Mouse (Mus musculus): Measurements from ENCODE around the gene Scmh1. TPM values are rescaled to one million over a fixed set of nuclear protein-coding genes. Genes with fewer than 3 reads are reported as not detected.

Gene Scmh1
- polyA plus RNA-seq, 1 experiment from 2014 or later = 31.0 TPM

DNA sequence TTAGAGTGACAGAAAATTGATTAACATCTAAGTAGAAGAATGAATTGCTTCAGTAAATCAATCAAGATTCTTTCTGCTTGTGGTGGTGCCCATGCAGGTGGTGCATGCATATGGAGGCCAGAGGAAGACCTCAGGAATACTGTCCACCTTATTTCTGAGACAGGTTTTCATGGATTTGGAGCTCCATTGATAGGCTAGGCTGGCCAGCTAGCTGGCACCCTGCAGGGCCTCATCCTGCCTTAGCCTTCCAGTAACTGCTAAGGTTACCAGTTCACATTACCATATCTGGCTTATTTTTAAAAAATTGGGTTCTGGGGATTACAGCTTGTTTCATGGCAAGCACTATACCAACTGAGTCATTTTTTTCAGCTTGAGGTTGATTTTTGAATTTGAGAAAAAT is 15.1 kb downstream of the Scmh1 start:
- Histone ChIP-seq H3K36me3 (replicated peaks) (no peaks in the 10 kb centered on the region), H3K4me3 (no peak overlapping the region), H3K4me1 (peaks cover 8% of the 10 kb centered on the region; the same call in 1 of the 2 replicates), H3K27ac (no peak overlapping the region), H3K9me3 (no peaks in the 10 kb centered on the region), H3K27me3 (ENCODE audit: poor library complexity, severe bottlenecking) (no peaks in the 10 kb centered on the region)
- no peak for DNase-seq (ENCODE audit: extremely low spot score, low spot score)

DNA sequence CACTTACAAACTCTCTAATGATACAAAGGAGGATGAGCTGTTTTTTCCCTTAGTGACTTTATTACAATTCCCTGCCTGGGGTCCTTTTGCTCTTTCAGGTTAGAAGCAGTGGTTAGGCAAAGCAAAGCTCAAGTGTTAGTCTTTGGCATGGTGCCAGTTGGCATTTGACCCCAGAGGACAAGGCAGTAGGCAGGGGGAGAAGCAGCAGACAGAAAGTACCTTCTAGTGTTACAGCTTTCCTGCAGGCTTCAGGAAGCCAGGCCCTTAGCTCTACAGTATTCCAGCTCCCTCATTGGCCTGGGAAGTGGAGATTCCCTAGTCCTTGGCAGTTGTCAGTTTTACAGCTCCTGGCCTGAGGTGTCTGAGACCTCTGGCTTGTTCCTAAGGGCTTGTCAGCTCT is 15.6 kb downstream of the Scmh1 start:
- Histone ChIP-seq H3K4me3 (no peak overlapping the region), H3K27me3 (ENCODE audit: poor library complexity, severe bottlenecking) (no peaks in the 10 kb centered on the region), H3K4me1 (peaks cover 8% of the 10 kb centered on the region; the same call in 1 of the 2 replicates), H3K27ac (no peak overlapping the region), H3K36me3 (replicated peaks) (no peaks in the 10 kb centered on the region), H3K9me3 (no peaks in the 10 kb centered on the region)
- DNase-seq (ENCODE audit: extremely low spot score, low spot score) = no peak

DNA sequence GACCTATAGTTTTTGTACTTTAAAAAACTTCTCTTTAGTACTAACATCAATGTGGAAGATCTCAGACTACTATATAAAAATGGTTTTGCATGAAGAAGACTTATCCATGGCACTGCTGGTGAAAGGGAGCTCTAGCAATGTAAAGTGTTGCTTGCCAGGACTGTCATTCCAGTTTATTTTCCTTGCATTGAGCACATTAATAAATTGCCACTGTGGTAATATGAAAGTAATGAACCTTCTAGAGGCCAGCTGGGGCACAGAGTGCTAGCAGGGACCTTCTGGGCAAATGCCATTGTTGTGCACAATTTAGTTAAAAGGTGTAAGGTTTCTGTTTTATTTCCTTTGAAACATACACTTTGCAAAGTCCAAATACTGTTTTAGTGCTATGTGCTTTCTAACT is 25.5 kb downstream of the Scmh1 start:
- H3K27ac ChIP-seq = no peak overlapping the region
- H3K4me3 ChIP-seq = no peak overlapping the region
- H3K36me3 ChIP-seq (replicated peaks) = no peaks in the 10 kb centered on the region
- no peaks in the 10 kb centered on the region for H3K9me3 ChIP-seq
- H3K4me1 ChIP-seq = peaks cover 7% of the 10 kb centered on the region
- no peaks in the 10 kb centered on the region for H3K27me3 ChIP-seq (ENCODE audit: poor library complexity, severe bottlenecking)
- DNase-seq (ENCODE audit: extremely low spot score, low spot score) = no peak

DNA sequence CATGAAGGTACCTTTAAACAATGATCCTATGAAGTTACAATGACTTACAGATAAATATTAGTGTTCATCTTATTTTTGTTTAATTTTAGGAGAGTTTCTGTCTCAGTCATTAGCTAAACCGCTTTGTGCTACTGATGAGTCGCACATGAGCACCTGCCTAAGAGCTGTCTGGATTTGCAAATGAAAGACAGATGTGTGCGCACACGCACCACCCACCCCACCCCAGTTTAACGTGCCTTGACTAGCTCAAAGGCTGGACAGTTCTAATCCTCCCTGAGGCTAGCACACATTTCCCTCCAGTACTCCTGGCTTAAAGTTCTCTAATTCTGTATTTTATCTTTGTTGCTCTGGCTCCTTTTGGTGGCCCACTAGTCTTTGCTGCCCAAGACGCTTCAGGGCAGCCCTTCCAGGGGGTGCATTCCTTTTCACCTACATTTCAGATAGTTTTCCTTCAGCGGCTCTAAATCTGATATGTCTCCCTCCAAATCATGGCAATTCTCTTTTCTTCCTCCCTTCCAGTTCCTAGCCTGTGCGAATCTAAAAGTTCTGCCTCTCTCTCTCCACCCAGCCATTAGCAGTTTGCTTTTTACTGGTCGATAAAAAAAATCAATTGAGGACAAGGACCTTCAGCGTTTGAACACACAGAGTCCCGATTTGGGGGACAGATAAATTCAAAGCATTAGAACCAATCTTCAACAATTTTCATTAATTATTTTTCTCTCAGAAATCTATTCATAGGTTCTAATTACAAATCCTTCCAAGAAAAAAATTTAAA is 27.7 kb downstream of the Scmh1 start:
- no peaks in the 10 kb centered on the region for H3K36me3 ChIP-seq (replicated peaks)
- DNase-seq (ENCODE audit: extremely low spot score, low spot score) = no peak
- no peaks in the 10 kb centered on the region for H3K9me3 ChIP-seq
- no peaks in the 10 kb centered on the region for H3K27me3 ChIP-seq (ENCODE audit: poor library complexity, severe bottlenecking)
- 71% methylated on average over 11 of the region's 11 CpGs for WGBS
- no peak overlapping the region for H3K4me3 ChIP-seq
- H3K4me1 ChIP-seq = peaks cover 7% of the 10 kb centered on the region
- no peak overlapping the region for H3K27ac ChIP-seq

DNA sequence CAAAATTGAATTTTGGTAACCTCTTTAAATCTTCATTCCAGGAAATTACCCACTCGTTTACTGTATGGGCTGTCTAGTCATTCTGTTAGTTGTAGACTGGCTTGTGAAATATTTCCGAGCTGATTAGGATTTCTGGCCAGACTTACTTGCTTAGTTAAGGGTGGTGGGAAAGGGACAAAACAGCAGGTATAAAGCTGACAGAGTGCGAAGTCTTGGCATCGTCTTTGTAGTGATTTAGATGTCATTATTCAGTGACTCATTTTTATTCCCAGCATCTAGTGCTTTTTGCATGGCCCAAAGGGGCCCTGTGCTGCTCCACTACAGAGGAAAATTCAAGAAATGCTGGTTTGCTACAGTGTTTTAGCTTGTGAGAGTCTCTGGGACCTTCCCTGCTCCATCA is 56.7 kb downstream of the Scmh1 start:
- no peaks in the 10 kb centered on the region for H3K27me3 ChIP-seq (ENCODE audit: poor library complexity, severe bottlenecking)
- H3K4me1 ChIP-seq = peaks cover 2% of the 10 kb centered on the region; the same call in 1 of the 2 replicates
- DNase-seq (ENCODE audit: extremely low spot score, low spot score) = no peak
- H3K27ac ChIP-seq = no peak overlapping the region
- no peak overlapping the region for H3K4me3 ChIP-seq
- H3K36me3 ChIP-seq (replicated peaks) = no peaks in the 10 kb centered on the region
- WGBS = 88% methylated on average over 4 of the region's 4 CpGs
- no peaks in the 10 kb centered on the region for H3K9me3 ChIP-seq

DNA sequence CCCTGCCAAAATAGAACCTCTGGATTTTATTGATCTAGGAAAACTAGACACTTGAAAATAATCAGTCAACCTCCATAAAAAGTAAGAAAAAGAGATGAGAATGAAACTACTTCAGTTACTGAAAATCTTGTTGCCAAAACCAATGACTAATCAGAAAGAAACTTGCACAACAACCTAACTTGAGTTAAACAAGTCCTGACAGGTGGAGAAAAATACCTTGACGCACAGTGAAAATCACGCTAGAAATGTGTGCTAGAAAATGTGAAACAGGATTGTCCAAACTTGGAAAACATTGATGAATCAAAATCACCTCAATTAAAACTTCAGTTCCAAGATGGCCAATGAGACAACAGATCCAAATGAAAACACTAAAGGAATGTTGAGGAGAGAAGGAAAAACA is 67.9 kb downstream of the Scmh1 start:
- no peak for DNase-seq (ENCODE audit: extremely low spot score, low spot score)
- Histone ChIP-seq H3K36me3 (replicated peaks) (peaks cover 41% of the 10 kb centered on the region), H3K9me3 (no peaks in the 10 kb centered on the region), H3K4me1 (no peaks in the 10 kb centered on the region), H3K27ac (no peak overlapping the region), H3K4me3 (no peak overlapping the region), H3K27me3 (ENCODE audit: poor library complexity, severe bottlenecking) (no peaks in the 10 kb centered on the region)
- 96% methylated on average over 2 of the region's 2 CpGs for WGBS

DNA sequence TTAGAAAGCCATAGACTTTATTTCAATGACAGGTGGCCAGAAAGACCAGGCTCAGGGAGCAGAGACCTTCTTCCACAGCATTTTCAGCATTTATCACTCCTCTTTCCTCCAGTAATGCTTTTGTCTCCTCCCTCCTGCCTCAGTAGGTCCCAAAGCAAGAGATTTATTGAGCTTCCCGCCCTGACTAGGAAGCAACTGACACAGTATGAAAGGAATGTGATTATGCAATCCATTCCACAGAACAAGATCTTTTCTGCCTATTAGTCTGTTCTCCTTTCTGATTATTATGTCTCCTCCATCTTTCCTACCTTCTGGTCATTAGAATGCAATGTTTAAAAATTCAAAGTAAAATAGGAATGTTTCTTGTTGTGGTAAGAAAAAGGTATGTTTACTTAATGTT is 82.6 kb downstream of the Scmh1 start:
- WGBS = 63% methylated on average over 1 of the region's 1 CpGs
- no peaks in the 10 kb centered on the region for H3K27me3 ChIP-seq (ENCODE audit: poor library complexity, severe bottlenecking)
- DNase-seq (ENCODE audit: extremely low spot score, low spot score) = no peak
- no peak overlapping the region for H3K4me3 ChIP-seq
- no peaks in the 10 kb centered on the region for H3K4me1 ChIP-seq
- H3K27ac ChIP-seq = no peak overlapping the region
- H3K36me3 ChIP-seq (replicated peaks) = peaks cover 27% of the 10 kb centered on the region
- H3K9me3 ChIP-seq = no peaks in the 10 kb centered on the region

DNA sequence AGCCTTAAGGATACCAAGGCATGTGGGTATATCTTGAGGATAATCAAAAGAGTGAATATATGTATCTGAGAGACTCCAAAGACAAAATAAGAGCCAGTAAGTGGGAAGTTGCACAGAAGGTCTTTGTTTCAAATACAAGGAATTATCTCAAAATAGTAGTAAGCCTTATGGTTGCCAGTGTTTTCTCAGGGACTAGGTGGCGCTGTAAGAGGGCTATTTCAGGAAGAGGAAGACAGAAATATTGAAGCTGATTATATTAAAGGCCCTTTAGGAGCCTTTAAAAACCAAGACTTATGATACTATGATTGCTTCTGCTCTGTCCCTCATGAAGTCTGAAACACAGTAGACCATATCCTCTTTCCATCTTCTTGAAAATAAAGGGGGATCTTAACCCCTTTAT is 101.9 kb downstream of the Scmh1 start:
- Histone ChIP-seq H3K27ac (no peak overlapping the region), H3K9me3 (peaks cover 5% of the 10 kb centered on the region; the same call in 1 of the 2 replicates), H3K4me3 (no peak overlapping the region), H3K27me3 (ENCODE audit: poor library complexity, severe bottlenecking) (no peaks in the 10 kb centered on the region), H3K36me3 (replicated peaks) (peaks cover 59% of the 10 kb centered on the region), H3K4me1 (no peaks in the 10 kb centered on the region)
- no peak for DNase-seq (ENCODE audit: extremely low spot score, low spot score)
- whole genome bisulfite sequencing = 92% methylated on average over 1 of the region's 1 CpGs

DNA sequence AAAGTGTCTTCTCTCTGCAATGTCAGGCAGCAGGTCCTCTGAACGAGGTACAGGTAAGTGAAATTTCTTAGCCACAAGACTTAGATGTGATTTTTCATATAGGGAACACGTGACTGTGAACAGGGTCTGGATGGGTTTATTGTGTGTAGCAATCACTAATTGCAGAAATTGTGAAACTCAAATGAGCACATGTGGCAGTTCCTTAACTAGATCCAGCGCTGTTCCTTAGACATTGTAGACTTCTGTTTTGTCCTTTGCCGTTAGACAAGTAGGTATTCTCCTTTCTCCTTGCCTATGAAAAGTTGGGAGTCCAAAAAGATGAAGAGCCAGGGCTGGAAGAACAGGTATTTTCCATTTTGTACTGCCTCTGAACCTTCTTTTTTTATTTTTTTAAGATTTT is 106.1 kb downstream of the Scmh1 start:
- Histone ChIP-seq H3K4me1 (no peaks in the 10 kb centered on the region), H3K4me3 (no peak overlapping the region), H3K9me3 (peaks cover 5% of the 10 kb centered on the region; the same call in 1 of the 2 replicates), H3K36me3 (replicated peaks) (peaks cover 60% of the 10 kb centered on the region), H3K27me3 (ENCODE audit: poor library complexity, severe bottlenecking) (no peaks in the 10 kb centered on the region), H3K27ac (no peak overlapping the region)
- WGBS = 91% methylated on average over 4 of the region's 4 CpGs
- DNase-seq (ENCODE audit: extremely low spot score, low spot score) = no peak

DNA sequence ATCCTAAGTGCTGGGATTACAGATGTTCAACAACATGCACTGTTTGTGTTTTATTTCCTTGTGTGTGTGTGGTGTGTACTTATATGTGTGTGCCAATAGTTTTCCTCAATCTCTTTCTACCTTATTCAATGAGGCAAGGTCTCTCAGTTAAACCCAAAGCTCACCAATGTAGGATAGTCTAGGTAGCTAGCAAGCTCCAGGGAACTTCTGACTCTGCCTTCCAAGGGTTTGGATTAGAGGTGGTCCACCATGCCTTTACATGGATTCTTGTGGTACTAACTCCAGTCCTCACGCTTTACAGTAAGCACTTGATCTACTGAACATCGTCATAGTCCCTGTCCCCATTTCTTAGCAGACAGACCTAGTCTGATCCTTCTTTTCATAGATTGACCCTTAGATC is 109.3 kb downstream of the Scmh1 start:
- peaks cover 2% of the 10 kb centered on the region; the same call in 1 of the 2 replicates for H3K9me3 ChIP-seq
- no peaks in the 10 kb centered on the region for H3K27me3 ChIP-seq (ENCODE audit: poor library complexity, severe bottlenecking)
- no peaks in the 10 kb centered on the region for H3K4me1 ChIP-seq
- H3K4me3 ChIP-seq = no peak overlapping the region
- peaks cover 60% of the 10 kb centered on the region for H3K36me3 ChIP-seq (replicated peaks)
- no peak for DNase-seq (ENCODE audit: extremely low spot score, low spot score)
- no peak overlapping the region for H3K27ac ChIP-seq
- 93% methylated on average over 2 of the region's 2 CpGs for WGBS

DNA sequence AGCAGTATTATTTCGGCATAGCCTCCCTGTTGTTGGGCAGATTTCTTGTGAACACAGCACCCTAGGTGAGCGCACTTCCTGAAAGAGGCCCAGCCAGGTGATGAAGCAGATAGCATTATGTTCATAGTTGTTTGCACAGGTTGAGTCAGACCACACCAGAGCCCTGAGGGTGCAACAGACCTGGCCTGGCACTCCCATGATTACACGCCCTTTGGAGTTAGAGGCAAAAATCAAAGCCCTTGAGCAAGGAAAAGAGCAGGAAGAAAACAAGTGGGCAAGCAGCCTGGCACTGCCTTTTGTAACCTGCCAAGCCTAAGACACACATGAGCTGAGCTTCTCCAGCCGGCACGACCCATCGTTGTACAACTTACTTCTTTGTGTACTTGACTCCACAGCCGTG is 111.4 kb downstream of the Scmh1 start:
- no peak for DNase-seq (ENCODE audit: extremely low spot score, low spot score)
- WGBS = 92% methylated on average over 7 of the region's 7 CpGs
- Histone ChIP-seq H3K36me3 (replicated peaks) (peaks cover 59% of the 10 kb centered on the region), H3K4me3 (no peak overlapping the region), H3K27ac (no peak overlapping the region), H3K27me3 (ENCODE audit: poor library complexity, severe bottlenecking) (no peaks in the 10 kb centered on the region), H3K4me1 (no peaks in the 10 kb centered on the region), H3K9me3 (no peaks in the 10 kb centered on the region)

DNA sequence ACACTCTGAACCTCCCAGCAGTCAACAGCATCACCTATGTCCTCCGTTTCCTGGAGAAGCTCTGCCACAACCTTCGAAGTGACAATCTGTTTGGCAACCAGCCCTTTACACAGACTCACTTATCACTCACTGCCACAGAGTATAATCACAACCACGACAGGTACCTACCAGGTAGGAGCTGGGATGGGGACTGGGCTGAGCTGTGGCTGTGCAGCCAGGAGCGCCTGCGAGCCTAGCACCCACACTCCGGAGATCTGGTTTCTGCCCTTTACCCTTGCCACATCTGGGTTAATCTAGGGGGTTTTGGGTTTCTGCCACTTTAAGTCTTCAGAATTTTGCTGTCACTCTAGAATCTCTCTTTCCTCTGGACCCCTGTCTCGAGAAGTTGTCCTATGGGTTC is 111.8 kb downstream of the Scmh1 start:
- Histone ChIP-seq H3K9me3 (no peaks in the 10 kb centered on the region), H3K36me3 (replicated peaks) (peaks cover 61% of the 10 kb centered on the region), H3K27ac (no peak overlapping the region), H3K27me3 (ENCODE audit: poor library complexity, severe bottlenecking) (no peaks in the 10 kb centered on the region), H3K4me3 (no peak overlapping the region), H3K4me1 (no peaks in the 10 kb centered on the region)
- 93% methylated on average over 7 of the region's 7 CpGs for WGBS
- DNase-seq (ENCODE audit: extremely low spot score, low spot score) = no peak

DNA sequence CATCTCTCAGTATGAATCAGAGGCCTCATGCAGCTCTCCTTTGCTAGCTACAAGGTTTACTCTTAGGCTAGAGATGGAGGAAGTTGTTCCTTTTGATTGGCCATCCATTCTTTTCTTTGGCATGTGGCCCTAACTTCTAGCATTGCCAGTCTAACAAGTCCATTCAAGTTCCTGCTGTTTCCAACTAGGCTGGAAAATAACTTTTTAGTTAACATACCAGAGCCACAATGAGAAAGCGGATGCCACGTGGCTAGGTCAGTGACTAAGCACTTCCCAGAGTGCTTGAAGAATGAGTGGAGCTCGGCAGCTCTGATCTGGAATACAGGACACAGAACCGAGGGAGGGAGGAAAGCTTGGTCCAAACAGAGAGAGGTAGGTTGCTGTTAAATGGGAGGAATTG is 112.3 kb downstream of the Scmh1 start:
- Histone ChIP-seq H3K9me3 (no peaks in the 10 kb centered on the region), H3K36me3 (replicated peaks) (peaks cover 65% of the 10 kb centered on the region), H3K4me1 (no peaks in the 10 kb centered on the region), H3K27me3 (ENCODE audit: poor library complexity, severe bottlenecking) (no peaks in the 10 kb centered on the region), H3K4me3 (no peak overlapping the region), H3K27ac (no peak overlapping the region)
- WGBS = 81% methylated on average over 4 of the region's 4 CpGs
- DNase-seq (ENCODE audit: extremely low spot score, low spot score) = no peak

DNA sequence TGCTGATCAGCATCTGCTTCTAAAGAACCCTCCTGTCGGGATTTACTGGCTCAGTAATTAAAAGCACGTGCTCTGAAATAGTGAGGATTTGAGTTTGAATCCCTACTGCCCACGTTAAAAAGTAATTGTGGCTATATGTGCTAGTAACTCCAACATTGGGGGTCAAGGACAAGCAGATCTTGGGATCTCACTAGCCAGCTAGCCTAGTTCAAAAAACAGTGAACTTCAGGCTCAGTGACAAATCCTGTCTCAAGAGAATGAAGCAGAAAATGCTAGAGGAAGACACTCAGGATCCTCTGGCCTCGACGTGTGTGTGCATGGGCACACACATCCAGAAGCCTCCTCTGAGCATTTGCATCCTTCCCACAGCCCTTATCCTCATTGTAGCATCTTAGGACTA is 116.7 kb downstream of the Scmh1 start:
- Histone ChIP-seq H3K4me1 (no peaks in the 10 kb centered on the region), H3K27ac (no peak overlapping the region), H3K4me3 (no peak overlapping the region), H3K36me3 (replicated peaks) (peaks cover 89% of the 10 kb centered on the region), H3K27me3 (ENCODE audit: poor library complexity, severe bottlenecking) (no peaks in the 10 kb centered on the region), H3K9me3 (no peaks in the 10 kb centered on the region)
- WGBS = 82% methylated on average over 5 of the region's 5 CpGs
- DNase-seq (ENCODE audit: extremely low spot score, low spot score) = no peak
